Mouse (Mus musculus) layer of hippocampus, postnatal 36 days (tissue): ENCODE data around the gene Selplg. TPM values are rescaled to one million over a fixed set of nuclear protein-coding genes. Genes with fewer than 3 reads are reported as not detected.
"Not testable (repeated sequence)": the region's sequence is repeated elsewhere in the genome, so short reads cannot be mapped to it uniquely, and the experiment has no call there.

Experiments
- DNase-seq, 2 experiments: peaks; one replicate each; pipeline ENCODE4 v3.0.0; 2022
- total RNA-seq, 2 experiments: library from RNA; stranded (reverse); gene quantifications; 2 replicates each; pipeline ENCODE4 v1.2.3; 2021

The Selplg gene
- total RNA-seq, 2 experiments from 2014 or later, result 30.2 to 30.3 TPM

DNA sequence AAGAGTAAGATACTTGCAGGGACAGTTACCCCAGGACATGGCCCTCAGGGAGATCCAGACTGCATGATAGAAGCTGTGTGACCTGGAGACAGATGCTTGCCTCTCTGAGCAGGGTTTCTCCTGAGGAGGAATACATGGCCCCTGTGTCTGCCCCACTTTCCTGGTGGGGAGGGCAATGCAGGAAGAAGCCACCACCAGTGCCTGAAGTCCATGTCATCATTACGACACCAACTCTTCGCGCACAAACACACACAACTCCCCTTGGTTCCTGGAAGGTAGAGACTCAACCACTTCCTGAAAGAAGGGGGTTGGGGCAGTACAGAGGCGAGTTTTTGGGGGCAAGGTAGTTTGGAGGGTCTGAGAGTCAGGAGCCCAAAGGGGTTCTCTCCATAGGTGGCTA, 8.2 kb downstream of the Selplg start:
- no peak for DNase-seq

DNA sequence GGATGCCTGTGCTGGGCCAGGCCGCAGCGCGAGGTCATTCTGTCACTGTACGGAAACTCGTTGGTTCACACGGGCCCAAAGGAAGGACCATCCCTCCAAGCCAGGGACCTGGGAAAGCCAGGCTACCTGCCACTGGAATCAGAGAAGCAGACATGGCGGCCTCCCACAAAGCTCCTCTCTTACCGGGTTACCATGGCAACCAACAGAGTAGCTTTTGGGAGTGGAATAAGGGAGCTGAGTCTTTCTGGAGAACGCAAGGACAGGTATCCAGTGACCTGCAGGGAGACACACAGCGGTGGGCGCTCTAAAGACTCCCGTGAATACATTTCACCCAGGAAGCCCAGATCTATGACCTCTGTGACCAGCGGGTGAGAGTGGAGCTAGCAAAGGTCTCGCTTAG, 13.9 kb downstream of the Selplg start:
- DNase-seq, result no peak

DNA sequence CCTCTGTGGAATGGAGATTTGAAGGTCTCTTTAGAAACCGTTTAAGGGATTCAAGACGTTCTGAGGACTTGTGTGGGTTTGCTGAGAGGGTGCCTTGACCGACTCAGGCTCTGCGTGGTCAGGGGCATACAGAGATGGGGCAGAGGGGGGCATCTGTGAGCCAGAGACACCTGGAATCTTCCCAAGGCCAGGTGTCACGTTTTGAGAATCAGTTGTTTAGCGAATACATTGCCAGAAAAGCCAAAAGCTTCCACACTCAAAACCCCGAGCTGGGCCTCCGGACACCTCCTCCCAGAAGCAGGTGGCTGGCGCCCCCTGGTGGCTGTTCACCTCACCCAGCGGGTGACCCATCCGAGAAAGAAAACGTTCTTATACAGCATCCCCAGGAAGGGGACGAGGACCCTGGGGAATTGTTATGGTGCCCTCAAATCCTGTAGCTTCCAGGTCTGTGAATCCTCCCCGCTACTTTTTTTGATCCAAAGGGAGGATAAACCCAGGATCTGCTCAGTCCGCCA, 16.7 kb downstream of the Selplg start:
- peak; percentile 42 to 63 for DNase-seq

GRCm38 (mm10) chr5:113815041-113815389, 17.4 kb downstream of the Selplg start:
- DNase-seq, result no peak

GRCm38 (mm10) chr5:113814111-113815040, 18.1 kb downstream of the Selplg start:
- no peak for DNase-seq

DNA sequence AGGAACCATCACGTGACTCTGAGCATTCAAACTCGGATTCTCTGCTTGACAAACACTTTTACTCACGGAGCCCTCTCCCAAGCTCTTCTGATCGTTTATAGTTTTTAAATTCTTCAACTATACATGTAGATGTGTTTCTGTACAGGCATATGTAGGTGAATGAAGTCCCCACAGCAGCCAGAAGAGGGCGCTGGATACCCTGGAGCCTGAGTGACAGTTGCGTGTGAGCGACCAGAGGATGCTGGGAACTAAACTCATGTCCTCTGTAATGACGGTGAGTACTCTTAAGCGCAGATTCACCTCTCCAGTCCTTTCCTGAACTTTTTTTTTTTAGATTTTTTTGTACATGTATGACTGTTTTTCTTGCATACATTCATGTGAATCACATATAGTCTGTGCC, 18.8 kb downstream of the Selplg start:
- DNase-seq, result no peak

GRCm38 (mm10) chr5:113812638-113813037, 19.8 kb downstream of the Selplg start:
- DNase-seq, result no peak

DNA sequence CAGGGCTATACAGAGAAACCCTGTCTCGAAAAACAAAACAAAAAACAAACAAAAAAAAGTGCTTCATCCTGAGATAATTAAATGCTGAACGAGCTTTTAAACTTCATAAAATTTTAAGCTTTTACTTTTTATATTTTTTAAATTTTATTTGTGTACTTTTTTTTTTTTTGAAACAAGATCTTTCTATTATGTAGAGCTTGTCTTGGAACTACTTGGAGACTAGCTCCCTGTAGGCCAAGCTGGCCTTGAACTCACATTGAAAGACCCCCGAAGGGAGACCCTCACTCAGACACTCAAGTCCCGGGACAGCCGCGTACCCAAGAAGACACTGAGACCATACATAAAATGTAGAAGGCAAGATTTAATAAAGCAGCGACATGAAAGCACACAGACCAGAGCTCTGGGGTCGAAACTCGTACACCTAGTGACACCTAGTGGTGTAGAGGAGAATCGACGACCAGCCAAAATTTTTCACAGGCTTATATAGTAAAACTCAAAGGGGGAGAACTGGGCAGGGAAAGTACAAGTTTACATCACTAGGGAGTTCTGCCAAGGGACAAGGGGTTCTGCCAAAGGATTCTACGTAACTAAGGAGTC, 20.5 kb downstream of the Selplg start:
- not testable (repeated sequence) for DNase-seq

- no peak for DNase-seq
Measured at GRCm38 (mm10) chr5:113810111-113810510, 22.3 kb downstream of the Selplg start.

GRCm38 (mm10) chr5:113808177-113808576, 24.3 kb downstream of the Selplg start:
- no peak for DNase-seq

GRCm38 (mm10) chr5:113807712-113808111, 24.7 kb downstream of the Selplg start:
- DNase-seq, result no peak

DNA sequence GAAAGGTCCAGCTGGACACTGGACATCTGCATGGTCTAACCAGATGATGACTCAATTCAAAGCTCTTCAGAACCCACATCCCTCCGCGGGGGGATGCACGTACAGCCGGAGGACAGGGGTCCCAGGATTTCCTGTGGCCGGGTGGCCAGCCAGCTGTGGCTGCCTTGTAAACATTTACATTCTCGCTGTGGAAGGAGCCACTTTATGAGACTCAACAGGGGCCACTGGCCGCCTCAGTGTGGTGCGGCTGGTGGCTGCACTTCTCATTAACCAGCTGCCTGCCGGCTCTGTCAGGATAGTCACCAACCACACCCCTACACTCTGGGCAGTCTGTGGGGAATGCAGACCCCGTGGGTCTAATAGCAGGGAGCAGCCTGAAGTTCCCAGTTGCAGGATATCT, 26.0 kb downstream of the Selplg start:
- no peak for DNase-seq

DNA sequence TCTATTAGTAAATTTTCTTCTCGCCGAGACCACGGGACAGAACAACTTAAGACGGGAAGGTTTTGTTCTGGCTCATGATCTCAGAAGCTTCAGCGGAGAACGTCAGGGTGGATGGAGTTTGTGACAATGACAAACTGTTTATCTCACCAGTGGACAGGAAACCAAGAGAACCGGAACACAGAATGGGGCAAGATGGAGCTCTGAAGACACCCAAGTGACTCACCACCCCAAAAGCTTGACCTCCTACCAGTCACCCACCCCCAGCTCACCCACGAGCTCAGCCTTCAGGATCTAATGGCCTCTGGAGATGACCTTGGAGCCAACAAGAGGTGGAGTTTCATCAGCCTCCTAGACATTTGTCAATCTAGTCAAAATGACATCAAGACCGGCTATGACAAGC, 27.1 kb downstream of the Selplg start:
- DNase-seq, result no peak

DNA sequence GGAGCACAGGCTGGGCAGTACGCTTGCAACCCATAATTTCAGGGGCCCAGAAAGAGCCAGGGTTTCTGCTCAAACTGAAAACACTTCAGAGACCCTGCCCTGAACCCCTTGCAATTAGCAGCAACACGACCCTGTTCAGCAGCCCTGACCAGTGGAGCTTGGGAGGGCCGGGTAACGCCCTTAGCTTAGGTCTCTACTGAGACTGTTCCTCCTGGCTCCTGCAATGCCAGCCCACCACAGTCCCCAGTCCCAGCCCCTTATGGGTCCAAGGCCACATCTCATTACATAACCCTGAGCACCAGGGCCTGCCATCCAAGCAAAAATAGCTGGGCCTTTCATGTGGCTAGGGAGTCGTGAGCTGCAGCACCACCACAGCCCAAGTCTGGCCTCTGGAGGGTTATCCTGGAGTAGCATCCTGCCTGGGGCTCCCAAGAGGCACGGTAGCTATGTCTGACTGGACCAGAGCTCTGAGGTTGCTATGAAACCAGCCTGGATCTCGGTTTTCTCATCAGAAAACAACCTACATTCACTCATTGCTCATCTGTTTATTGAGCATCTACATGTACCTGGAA, 28.0 kb downstream of the Selplg start:
- DNase-seq, result no peak

DNA sequence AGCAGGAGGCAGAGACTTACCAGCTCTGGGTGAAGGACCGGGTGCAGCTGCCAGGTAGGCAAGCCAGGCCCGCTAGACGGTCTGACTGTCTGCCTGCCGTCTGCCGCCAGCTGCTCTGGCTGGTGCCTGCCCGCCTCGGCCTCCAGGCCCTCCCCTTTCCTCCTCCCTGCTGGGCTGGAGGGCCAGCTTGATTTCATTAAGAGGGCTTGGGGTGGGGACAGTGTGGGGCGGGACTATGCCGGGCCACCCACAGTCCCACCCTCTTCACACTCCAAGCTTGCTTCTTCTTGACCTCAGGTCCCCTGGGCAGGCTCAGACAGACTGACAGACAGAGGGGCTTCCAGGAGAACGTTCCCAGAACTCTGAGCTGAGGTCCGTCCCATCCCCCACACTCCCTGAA, 32.2 kb downstream of the Selplg start, which contains the start of gene Tmem119:
Tmem119 (minus strand) TSS at position 237 of the 400 bp plus-strand sequence.
- DNase-seq, result peak in 1 of 2 experiments; percentile 37

- DNase-seq, result no peak
Measured at GRCm38 (mm10) chr5:113799691-113800090, 32.8 kb downstream of the Selplg start.

DNA sequence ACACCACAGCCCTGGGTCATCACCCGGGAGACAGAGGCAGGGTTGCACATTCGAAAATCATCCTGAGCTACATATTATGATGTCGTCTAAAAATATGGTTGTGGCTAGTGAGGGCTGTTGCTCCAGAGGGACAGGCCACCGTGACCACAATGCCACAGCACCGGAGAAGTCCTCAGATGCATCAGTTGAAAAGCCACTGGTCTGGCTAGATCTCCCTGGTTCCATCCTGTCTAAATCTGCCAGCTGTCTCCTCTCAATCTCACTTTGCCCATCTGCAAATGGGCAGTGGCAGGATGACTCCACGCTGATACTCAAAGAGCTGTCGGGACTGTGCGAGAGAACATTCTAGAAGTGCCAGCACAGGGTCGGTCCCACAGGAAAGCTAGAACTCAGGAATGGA, 33.9 kb downstream of the Selplg start:
- no peak for DNase-seq

- DNase-seq, result no peak
Measured at GRCm38 (mm10) chr5:113797149-113797882, 35.1 kb downstream of the Selplg start.

DNA sequence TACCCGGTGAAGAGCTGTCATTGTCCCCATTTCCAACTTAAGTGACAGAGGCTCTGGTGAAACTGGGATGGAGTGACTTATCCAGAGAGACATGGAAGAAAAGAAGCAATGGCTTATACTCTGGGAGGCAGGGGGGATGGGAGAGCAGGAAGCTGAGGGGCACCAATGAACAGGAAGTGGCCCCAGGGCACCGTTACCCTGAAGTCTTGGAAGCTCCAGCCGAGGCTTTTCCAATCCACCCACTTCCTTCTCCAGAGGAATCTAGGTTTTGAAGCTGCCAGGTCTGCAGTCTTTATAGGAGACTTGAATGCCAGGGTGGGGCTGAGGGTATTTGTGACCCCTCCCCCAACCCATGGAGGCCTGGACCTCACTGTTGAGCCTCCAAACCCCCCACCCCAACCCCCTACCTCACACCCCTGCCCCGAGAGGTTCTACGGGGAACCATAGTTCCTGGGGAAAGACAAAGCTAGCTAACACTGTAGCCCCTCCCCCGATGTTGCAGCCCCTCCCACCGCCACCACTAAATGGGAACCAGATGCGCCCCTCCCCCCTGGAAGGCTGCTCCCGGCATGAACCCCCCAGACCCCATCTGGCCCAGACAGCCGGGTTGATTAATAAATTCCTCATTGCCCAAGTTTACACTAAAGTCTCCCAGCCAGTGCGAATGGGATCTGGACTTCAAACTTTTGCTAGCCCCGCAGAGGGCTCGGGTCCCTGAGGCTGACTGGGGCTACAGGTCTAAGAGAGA, 35.9 kb downstream of the Selplg start:
- no peak for DNase-seq

- no peak for DNase-seq
Measured at GRCm38 (mm10) chr5:113791197-113792095, 41.0 kb downstream of the Selplg start.
